Mouse (Mus musculus) stomach, embryonic 14.5 days (tissue): Measurements from ENCODE around the gene Mprip. TPM values are rescaled to one million over a fixed set of nuclear protein-coding genes. Genes with fewer than 3 reads are reported as not detected.
A peak's percentile ranks its signal among the peaks of the same experiment; 100 is the strongest.

Experiments used
- ATAC-seq: fragments of 200-750 bp; cut with Nextera tagmentation; 2 replicates; pipeline ENCODE4 v1.8.0; 2017; ENCODE audit warnings: low read depth, moderate TSS enrichment; ENCODE audit not compliant: insufficient number of reproducible peaks, insufficient read depth, low FRiP score
- H3K27ac ChIP-seq: fragments of 300-500 bp; sonication (generic); 2 replicates; pipeline ENCODE4 v1.5.1; 2014; ENCODE audit warnings: mild to moderate bottlenecking, low read length, moderate library complexity, mixed read lengths
- H3K27me3 ChIP-seq: fragments of 300-500 bp; sonication (generic); 2 replicates; pipeline ENCODE4 v1.6.1; 2014; ENCODE audit warnings: low read length, control low read depth, mixed read lengths; ENCODE audit not compliant: control insufficient read depth, insufficient read depth
- H3K36me3 ChIP-seq: fragments of 300-500 bp; sonication (generic); 2 replicates; pipeline ENCODE4 v1.6.1; 2014; ENCODE audit warnings: mild to moderate bottlenecking, control low read depth, low read length, moderate library complexity, mixed read lengths; ENCODE audit not compliant: control insufficient read depth, insufficient read depth
- H3K4me1 ChIP-seq: fragments of 300-500 bp; sonication (generic); 2 replicates; pipeline ENCODE4 v1.6.1; 2014; ENCODE audit warnings: low read length, control low read depth, mixed read lengths; ENCODE audit not compliant: control insufficient read depth, insufficient read depth
- H3K4me2 ChIP-seq: fragments of 300-500 bp; sonication (generic); replicated peaks from 2 replicates; pipeline ENCODE4 v1.6.1; 2014; ENCODE audit warnings: low read depth, low read length, control low read depth
- H3K4me3 ChIP-seq: fragments of 300-500 bp; sonication (generic); 2 replicates; pipeline ENCODE4 v1.5.1; 2014; ENCODE audit warnings: low read depth, low read length, control low read depth
- H3K9ac ChIP-seq: fragments of 300-500 bp; sonication (generic); replicated peaks from 2 replicates; pipeline ENCODE4 v1.6.1; 2014; ENCODE audit warnings: low read depth, mild to moderate bottlenecking, control low read depth, low read length, moderate library complexity, mixed read lengths
- H3K9me3 ChIP-seq: fragments of 300-500 bp; sonication (generic); 2 replicates; pipeline ENCODE4 v1.6.1; 2016; ENCODE audit warnings: low read depth, low read length, control low read depth; ENCODE audit not compliant: control insufficient read depth
- WGBS: fragments of 180-500 bp; shearing (Covaris S2); extraction: QIAGEN DNeasy Blood & Tissue Kit; methylation state at CpG from one replicate; pipeline ENCODE4 v1.1.7; 2014; 5-methylcytosine and 5-hydroxymethylcytosine counted together
- polyA plus RNA-seq: library from polyadenylated mRNA; unstranded; fragments of >200 nt; fragmentation: Nextera tagmentation; extraction: Ambion mirVana; gene quantifications from 2 replicates; pipeline ENCODE4 v1.2.1, GENCODE M21; 2014

Gene Mprip
- polyA plus RNA-seq, 1 experiment from 2014 or later: 68.8 TPM

DNA sequence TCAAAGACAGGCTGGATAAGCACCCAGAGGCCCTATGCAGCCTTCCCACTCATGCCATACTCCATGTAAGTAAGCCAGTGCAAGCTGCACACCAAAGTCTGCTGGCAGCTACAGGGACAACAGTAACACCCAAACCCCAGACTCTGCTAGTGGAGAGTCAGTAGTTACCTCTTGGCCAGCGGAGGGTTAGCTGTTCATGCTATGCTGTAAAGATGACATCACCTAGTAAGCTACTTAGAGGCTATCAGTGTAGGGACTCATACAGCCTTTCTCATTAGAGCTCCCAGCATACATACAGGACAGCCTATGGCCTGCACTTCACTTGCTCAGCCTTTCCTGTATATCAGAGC is 117.7 kb downstream of the Mprip start:
- no peaks in the 10 kb centered on the region for H3K27me3 ChIP-seq
- no peaks in the 10 kb centered on the region for H3K4me1 ChIP-seq
- peaks cover 38% of the 10 kb centered on the region for H3K36me3 ChIP-seq
- WGBS: 77% methylated on average over 1 of the region's 1 CpGs
- H3K9ac ChIP-seq: no peak overlapping the region
- no peak overlapping the region for H3K27ac ChIP-seq
- no peak overlapping the region for H3K4me2 ChIP-seq
- H3K4me3 ChIP-seq: no peak overlapping the region
- ATAC-seq: no peak; the same call in 1 of the 2 replicates
- H3K9me3 ChIP-seq: no peaks in the 10 kb centered on the region

DNA sequence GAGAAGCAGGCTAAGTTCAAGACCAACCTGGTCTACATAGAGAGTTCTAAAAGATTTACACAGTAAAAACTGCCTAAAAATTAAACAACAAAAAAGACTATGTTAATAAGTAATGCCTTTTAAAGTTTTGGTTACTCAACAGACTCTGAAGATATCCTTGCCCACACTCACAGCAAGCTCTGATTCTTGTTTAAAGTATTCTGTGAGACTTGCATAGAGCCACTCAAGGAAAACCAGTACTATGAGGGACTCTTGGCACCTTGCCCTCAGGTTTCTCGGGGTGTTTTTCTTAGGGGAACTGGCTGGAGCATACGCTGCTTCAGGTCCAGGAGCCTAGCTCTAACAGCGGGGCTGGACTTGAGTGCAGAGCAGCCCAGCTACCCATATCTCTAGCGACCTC is 118.3 kb downstream of the Mprip start:
- Histone ChIP-seq H3K9ac (no peak overlapping the region), H3K27ac (no peak overlapping the region), H3K4me1 (no peaks in the 10 kb centered on the region), H3K27me3 (no peaks in the 10 kb centered on the region), H3K36me3 (peaks cover 32% of the 10 kb centered on the region), H3K4me3 (no peak overlapping the region), H3K4me2 (no peak overlapping the region), H3K9me3 (no peaks in the 10 kb centered on the region)
- ATAC-seq: no peak
- 81% methylated on average over 4 of the region's 4 CpGs for WGBS

DNA sequence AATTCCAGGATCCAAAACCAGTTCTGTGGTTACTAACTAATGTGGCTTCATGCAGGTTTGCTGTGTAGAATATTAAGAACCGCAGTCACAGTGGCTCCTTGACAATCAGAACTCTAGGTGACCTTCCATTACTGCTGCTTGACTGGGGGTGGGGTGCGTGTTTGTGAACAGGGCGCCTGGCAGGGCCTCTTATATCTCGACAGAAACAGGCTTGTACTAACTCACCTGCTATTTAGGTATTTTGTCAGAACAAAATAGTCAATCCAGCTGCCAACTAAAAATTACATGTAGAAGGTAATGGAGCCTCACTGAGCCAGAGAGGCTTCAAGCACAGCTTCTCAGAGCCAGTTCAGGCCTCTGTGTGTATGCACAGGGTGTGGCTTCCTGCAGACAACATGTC is 119.1 kb downstream of the Mprip start:
- Histone ChIP-seq H3K9me3 (no peaks in the 10 kb centered on the region), H3K36me3 (peaks cover 24% of the 10 kb centered on the region), H3K4me2 (no peak overlapping the region), H3K4me1 (no peaks in the 10 kb centered on the region), H3K9ac (no peak overlapping the region), H3K27me3 (no peaks in the 10 kb centered on the region), H3K27ac (no peak overlapping the region), H3K4me3 (no peak overlapping the region)
- WGBS: 74% methylated on average over 4 of the region's 4 CpGs
- no peak for ATAC-seq

DNA sequence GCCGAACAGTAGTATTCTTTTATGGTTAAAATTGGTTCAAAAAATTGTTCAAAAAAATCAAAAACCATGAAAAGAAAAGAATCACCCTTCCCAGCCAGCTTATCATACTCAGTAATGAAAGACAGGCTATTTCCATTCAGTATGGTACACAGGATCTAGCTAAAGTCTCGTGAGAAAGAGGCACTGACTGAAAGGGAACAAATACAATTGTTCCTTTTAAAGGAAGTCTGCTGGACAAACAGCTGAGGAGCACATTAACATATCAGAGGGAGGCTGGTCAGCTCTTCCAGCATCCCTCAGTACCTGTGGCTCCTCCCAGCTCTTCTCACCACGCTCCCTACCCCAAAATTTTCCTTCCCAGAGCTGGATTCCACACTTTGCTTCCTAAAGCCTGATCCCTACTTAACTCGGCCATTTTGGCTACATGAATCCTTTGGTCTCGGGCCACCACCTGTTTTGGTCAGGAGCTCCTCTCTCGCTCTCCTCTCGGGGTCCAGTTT is 121.0 kb downstream of the Mprip start:
- Histone ChIP-seq H3K9ac (no peak overlapping the region), H3K36me3 (peaks cover 6% of the 10 kb centered on the region), H3K4me2 (no peak overlapping the region), H3K9me3 (no peaks in the 10 kb centered on the region), H3K27me3 (no peaks in the 10 kb centered on the region), H3K27ac (no peak overlapping the region), H3K4me1 (peaks cover 4% of the 10 kb centered on the region; the same call in 1 of the 2 replicates), H3K4me3 (no peak overlapping the region)
- 83% methylated on average over 7 of the region's 7 CpGs for WGBS
- no peak for ATAC-seq

DNA sequence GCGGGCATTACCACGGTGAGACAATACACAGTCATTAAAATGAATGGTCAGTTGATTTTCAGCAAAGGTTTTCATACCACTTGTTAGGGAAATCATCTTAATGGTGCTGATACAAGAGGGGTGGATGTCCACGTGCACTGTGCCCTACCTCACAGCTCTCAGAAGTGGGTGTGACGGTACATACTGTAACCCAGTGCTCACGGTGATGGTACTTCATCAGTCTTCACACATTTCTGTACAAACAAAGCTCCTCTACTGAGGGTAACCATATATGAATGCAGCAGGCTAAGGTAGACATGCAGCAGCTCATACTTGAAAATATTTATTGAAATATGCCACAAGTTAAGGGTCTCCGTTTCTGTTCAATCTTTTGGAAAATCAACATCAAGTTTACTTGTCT is 122.5 kb downstream of the Mprip start:
- WGBS: 80% methylated on average over 6 of the region's 6 CpGs
- ATAC-seq: no peak

DNA sequence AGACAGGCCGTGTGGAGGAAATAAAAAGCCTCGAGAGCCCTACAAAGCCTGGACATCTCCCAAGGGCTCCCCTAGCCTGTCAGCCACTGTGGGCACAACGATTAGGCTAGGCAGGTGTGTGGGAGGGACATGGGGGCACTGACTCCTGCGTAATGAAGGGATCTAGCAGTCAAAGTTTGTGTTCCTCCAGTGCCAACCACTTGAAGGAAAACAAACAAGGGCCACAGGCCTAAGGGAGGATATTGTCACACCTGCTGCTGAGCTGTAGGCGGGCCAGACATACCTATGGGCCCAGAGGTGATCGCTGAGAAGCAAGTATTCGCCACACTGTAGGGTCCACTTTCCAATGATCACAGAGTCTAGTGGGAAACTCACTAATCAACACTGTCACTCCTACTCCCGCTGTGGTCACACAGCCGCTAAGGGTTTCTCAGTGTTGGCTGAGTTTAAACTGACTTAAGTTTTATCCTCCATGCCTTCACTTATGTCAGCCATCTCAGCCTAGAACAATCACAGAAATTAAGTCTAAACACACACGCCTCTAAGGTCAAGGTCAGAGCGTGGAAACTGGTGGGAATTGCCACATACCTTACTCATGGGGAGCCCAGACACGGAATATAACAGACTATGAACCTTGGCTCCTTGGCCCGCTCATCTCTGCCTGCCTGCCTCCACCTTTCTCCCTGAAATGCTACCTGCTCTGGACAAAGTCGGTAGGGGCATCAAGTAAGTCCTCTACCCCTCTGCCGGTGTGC is 125.5 kb downstream of the Mprip start:
- 40% methylated on average over 15 of the region's 15 CpGs for WGBS
- H3K9ac ChIP-seq: peak overlapping the region; percentile 60
- H3K9me3 ChIP-seq: no peaks in the 10 kb centered on the region
- H3K4me1 ChIP-seq: peaks cover 5% of the 10 kb centered on the region; the same call in 1 of the 2 replicates
- no peak; the same call in 1 of the 2 replicates for ATAC-seq
- H3K4me2 ChIP-seq: peak overlapping the region; percentile 96
- H3K4me3 ChIP-seq: peak overlapping the region; percentile 38
- H3K27ac ChIP-seq: no peak overlapping the region
- H3K27me3 ChIP-seq: no peaks in the 10 kb centered on the region
- H3K36me3 ChIP-seq: no peaks in the 10 kb centered on the region; the same call in 1 of the 2 replicates

More for the DNA sequence above, 122.5 kb downstream of the Mprip start:
- H3K4me1 ChIP-seq: peaks cover 5% of the 10 kb centered on the region; the same call in 1 of the 2 replicates
- no peak overlapping the region for H3K27ac ChIP-seq
- H3K9ac ChIP-seq: no peak overlapping the region
- no peaks in the 10 kb centered on the region for H3K27me3 ChIP-seq
- H3K4me3 ChIP-seq: no peak overlapping the region
- H3K36me3 ChIP-seq: no peaks in the 10 kb centered on the region
- H3K4me2 ChIP-seq: no peak overlapping the region
- H3K9me3 ChIP-seq: no peaks in the 10 kb centered on the region

DNA sequence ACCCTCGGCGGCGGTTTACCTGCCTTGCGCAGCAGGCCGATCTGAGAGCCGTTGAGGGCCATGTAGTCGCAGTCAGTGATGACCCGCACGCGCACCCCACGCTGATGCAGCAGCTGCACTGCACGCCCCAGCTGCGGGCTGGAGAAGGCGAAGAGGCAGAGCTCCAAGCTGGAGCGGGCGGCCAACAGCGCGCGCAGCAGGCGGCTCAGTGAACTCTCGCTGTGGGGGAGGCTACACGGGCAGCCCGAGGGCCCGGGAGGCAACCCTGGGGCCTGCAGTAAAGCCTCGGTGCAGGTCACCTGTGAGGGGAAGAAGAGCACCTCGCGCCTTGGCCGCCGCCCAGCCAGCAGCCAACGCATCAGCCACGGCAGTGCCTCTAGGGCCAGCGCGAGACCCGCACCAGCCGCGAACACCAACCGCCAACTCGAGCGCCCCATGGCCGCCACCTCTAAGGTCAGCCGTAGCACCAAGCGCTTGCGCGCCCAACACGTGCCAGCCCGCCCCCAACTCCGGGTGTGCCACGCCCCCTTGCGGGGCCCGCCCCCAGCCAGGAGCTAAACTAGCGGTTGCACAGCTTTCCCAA is 126.2 kb downstream of the Mprip start, which contains the start of gene Pld6:
TSS of gene Pld6 (minus strand) at position 447 of the 583 bp plus-strand sequence.
- peak within 1 kb of the TSS; percentile 38 for H3K4me3 ChIP-seq
- peaks cover 7% of the 10 kb centered on the region for H3K36me3 ChIP-seq
- no peaks in the 10 kb centered on the region for H3K9me3 ChIP-seq
- peak within 1 kb of the TSS; percentile 96 for H3K4me2 ChIP-seq
- H3K4me1 ChIP-seq: peaks cover 5% of the 10 kb centered on the region; the same call in 1 of the 2 replicates
- H3K27me3 ChIP-seq: no peaks in the 10 kb centered on the region
- H3K9ac ChIP-seq: peak within 1 kb of the TSS; percentile 60
- H3K27ac ChIP-seq: no peak within 1 kb of the TSS
- peak; percentile 71 for ATAC-seq
- under 1% methylated on average over 51 of the region's 51 CpGs for WGBS

DNA sequence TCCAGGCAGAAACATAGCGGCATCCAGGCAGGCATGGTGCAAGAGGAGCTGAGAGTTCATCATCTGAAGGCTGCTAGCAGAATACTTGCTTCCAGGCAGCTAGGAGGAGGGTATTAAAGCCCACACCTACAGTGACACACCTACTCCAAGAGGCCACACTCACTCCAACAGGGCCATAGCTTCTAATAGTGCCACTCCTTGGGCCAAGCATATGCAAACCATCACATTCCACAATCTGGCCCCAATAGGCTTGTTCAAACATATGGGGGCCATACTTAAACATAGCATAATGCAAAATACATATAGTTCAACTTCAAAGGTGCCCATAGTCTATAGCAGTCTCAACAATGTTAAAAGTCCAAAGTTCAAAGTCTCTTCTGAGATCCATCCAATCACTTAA is 128.2 kb downstream of the Mprip start:
- no peak overlapping the region for H3K4me3 ChIP-seq
- 94% methylated on average over 1 of the region's 1 CpGs for WGBS
- no peak overlapping the region for H3K4me2 ChIP-seq
- ATAC-seq: peak; percentile 66
- no peak overlapping the region for H3K27ac ChIP-seq
- no peaks in the 10 kb centered on the region for H3K27me3 ChIP-seq
- peaks cover 24% of the 10 kb centered on the region for H3K36me3 ChIP-seq
- H3K9me3 ChIP-seq: no peaks in the 10 kb centered on the region
- H3K4me1 ChIP-seq: peaks cover 5% of the 10 kb centered on the region; the same call in 1 of the 2 replicates
- H3K9ac ChIP-seq: no peak overlapping the region
